Comparison of ENCODE assay signal across 12 mouse cellular contexts in the genomic region with DNA sequence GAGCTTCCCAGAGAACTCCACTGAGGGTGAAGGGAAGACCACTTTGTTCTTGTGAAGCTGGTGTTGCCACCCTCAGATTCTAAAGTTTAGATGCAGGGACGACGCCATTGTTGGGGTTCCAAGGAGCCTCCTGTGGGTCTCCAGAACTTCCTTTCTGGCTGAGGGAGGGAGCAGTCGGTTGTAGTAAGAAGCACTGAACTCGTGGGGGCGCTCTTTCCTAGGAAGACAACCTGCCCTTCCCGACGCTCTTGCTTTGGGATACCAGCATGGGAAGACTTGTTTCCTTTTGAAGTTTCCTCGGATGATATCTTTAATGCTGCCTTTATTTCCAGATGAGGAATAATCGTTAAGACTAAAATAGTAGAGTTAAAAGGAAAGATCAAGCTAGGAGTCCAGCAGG. TPM values are rescaled to one million over a fixed set of nuclear protein-coding genes. Genes with fewer than 3 reads are reported as not detected.
DNase-seq lines count a peak whose midpoint lies in the region; ATAC-seq and TF ChIP-seq lines count a peak whose summit lies in the region.
"Not testable (repeated sequence)": the region's sequence is repeated elsewhere in the genome, so short reads cannot be mapped to it uniquely, and the experiment has no call there.
"Had no signal": no experiment of that assay in that cellular context is flagged by ENCODE, and none has a peak within 500 bp of the region (broad histone marks: within the 10 kb centered on the region; RNA-seq: fewer than 3 reads in every experiment).

No protein-coding gene starts in this region.

- TF ChIP-seq CTCF in heart, postnatal 0 days (IDR thresholded peaks at IDR 0.05; ENCODE audit: low read depth), result peak; percentile 36; the same call in 1 of the 2 replicates

- H3K9me3 ChIP-seq in forebrain, embryonic 11.5 days (ENCODE audit: control insufficient read depth, low read length); heart, postnatal 0 days (replicated peaks; ENCODE audit: control insufficient read depth, low read length); limb, embryonic 11.5 days (ENCODE audit: control insufficient read depth, low read length); stomach, embryonic 16.5 days (replicated peaks; ENCODE audit: control insufficient read depth, low read length): not testable (repeated sequence)

- H3K27ac ChIP-seq in forebrain, embryonic 11.5 days (ENCODE audit: low read depth, low read length); heart, postnatal 0 days (ENCODE audit: low read depth); limb, embryonic 11.5 days (replicated peaks; ENCODE audit: low read depth, low read length); stomach, embryonic 16.5 days (ENCODE audit: low read length): not testable (repeated sequence)

- ATAC-seq in forebrain, embryonic 11.5 days (replicated peaks; ENCODE audit: low FRiP score); heart, postnatal 0 days (ENCODE audit: insufficient read depth, low read depth); limb, embryonic 11.5 days (ENCODE audit: insufficient number of reproducible peaks, low FRiP score, low TSS enrichment, low read depth); stomach, embryonic 16.5 days (ENCODE audit: insufficient read depth, low FRiP score): not testable (repeated sequence)
- ATAC-seq in megakaryocyte-erythroid progenitor cell, adult 5-6 weeks (replicated peaks; ENCODE audit: low FRiP score, low TSS enrichment, poor library complexity, severe bottlenecking), result 0 out of 2 replicates have a peak, but pooled peaks have one; percentile 22

- H3K4me3 ChIP-seq in forebrain, embryonic 11.5 days (ENCODE audit: low read depth, low read length); heart, postnatal 0 days (ENCODE audit: low read depth, low read length); limb, embryonic 11.5 days (ENCODE audit: low read depth, low read length); stomach, embryonic 16.5 days (replicated peaks; ENCODE audit: low read length): not testable (repeated sequence)

- peak; percentile 36 for DNase-seq in CD4-positive, CD25-positive, alpha-beta regulatory T cell, adult 2 months (ENCODE audit: low read depth, low spot score)
- DNase-seq in c-Kit-positive CD71-positive TER-119-positive erythroid progenitor cells, embryonic 14.5 days (ENCODE audit: low spot score), result peak; percentile 2
- DNase-seq in forebrain, embryonic 11.5 days (ENCODE audit: low spot score), result peak; percentile 64
- DNase-seq in heart, postnatal 0 days (ENCODE audit: low spot score), result peak; percentile 11
- peak; percentile 74 to 77 for DNase-seq in kidney, postnatal 25 days
- DNase-seq in limb, embryonic 11.5 days (ENCODE audit: low spot score), result peak; percentile 46

- H3K36me3 ChIP-seq in forebrain, embryonic 11.5 days (ENCODE audit: control insufficient read depth, insufficient read depth, low read length); heart, postnatal 0 days (replicated peaks; ENCODE audit: control insufficient read depth, insufficient read depth, low read length); limb, embryonic 11.5 days (ENCODE audit: control insufficient read depth, insufficient read depth, low read length); stomach, embryonic 16.5 days (ENCODE audit: control insufficient read depth, insufficient read depth, low read length): not testable (repeated sequence)

- WGBS in forebrain, embryonic 11.5 days, result 25% methylated on average over 8 of the region's 9 CpGs
- WGBS in heart, postnatal 0 days, result 19% methylated on average over 8 of the region's 9 CpGs
- WGBS in limb, embryonic 11.5 days, result 24% methylated on average over 8 of the region's 9 CpGs
- 23% methylated on average over 8 of the region's 9 CpGs for WGBS in stomach, embryonic 16.5 days

- H3K27me3 ChIP-seq in forebrain, embryonic 11.5 days (ENCODE audit: control insufficient read depth, insufficient read depth, low read length); heart, postnatal 0 days (ENCODE audit: control insufficient read depth, insufficient read depth, low read length); limb, embryonic 11.5 days (ENCODE audit: control insufficient read depth, insufficient read depth, low read length); stomach, embryonic 16.5 days (ENCODE audit: control insufficient read depth, insufficient read depth, low read length): not testable (repeated sequence)

- not testable (repeated sequence) for H3K4me2 ChIP-seq in forebrain, embryonic 11.5 days (ENCODE audit: low read depth, low read length, severe bottlenecking); limb, embryonic 11.5 days (ENCODE audit: low read depth, severe bottlenecking)
- peak overlapping the region; percentile 18; the same call in 1 of the 2 replicates for H3K4me2 ChIP-seq in heart, postnatal 0 days (ENCODE audit: low read depth, low read length)
- H3K4me2 ChIP-seq in stomach, embryonic 16.5 days (ENCODE audit: low read depth, low read length), result peak overlapping the region; percentile 34; the same call in 1 of the 2 replicates

- H3K4me1 ChIP-seq in forebrain, embryonic 11.5 days (replicated peaks; ENCODE audit: control insufficient read depth, insufficient read depth, low read length); heart, postnatal 0 days (ENCODE audit: control insufficient read depth, insufficient read depth); limb, embryonic 11.5 days (ENCODE audit: control insufficient read depth, insufficient read depth, low read length); stomach, embryonic 16.5 days (ENCODE audit: control insufficient read depth, insufficient read depth, low read length): not testable (repeated sequence)

- not testable (repeated sequence) for H3K9ac ChIP-seq in forebrain, embryonic 11.5 days (ENCODE audit: low read length); heart, postnatal 0 days (replicated peaks; ENCODE audit: low read depth, low read length); limb, embryonic 11.5 days (ENCODE audit: low read length); stomach, embryonic 16.5 days (ENCODE audit: low read length)

- TF ChIP-seq EP300 in heart, postnatal 0 days (IDR thresholded peaks at IDR 0.05; ENCODE audit: low read depth), result not testable (repeated sequence)

RNA-seq across cellular contexts. Expression of a gene that starts 4.9 kb away (rescaled TPM):
- polyA plus RNA-seq in forebrain, embryonic 11.5 days (2014; fragmentation: Nextera tagmentation; extraction: Ambion mirVana), result not detected in 2 replicates
- not detected in 2 replicates for total RNA-seq in heart, postnatal 0 days (2014; rRNA removed; ENCODE audit: low replicate concordance)
- not detected in 2 replicates for polyA plus RNA-seq in heart, postnatal 0 days (2015; fragmentation: Nextera tagmentation; extraction: Ambion mirVana)
- not detected in 2 replicates for polyA plus RNA-seq in limb, embryonic 11.5 days (2014; fragmentation: Nextera tagmentation; extraction: Ambion mirVana)
- not detected in 2 replicates for total RNA-seq in megakaryocyte-erythroid progenitor cell, adult 5-6 weeks (2014; fragmentation: Nextera tagmentation)
- not detected in 2 replicates for total RNA-seq in megakaryocyte-erythroid progenitor cell, adult 5-6 weeks (2017)
- 0.67 and 0.94 TPM in 2 replicates for polyA plus RNA-seq in stomach, embryonic 16.5 days (2015; fragmentation: Nextera tagmentation; extraction: Ambion mirVana)
- polyA plus RNA-seq: forebrain, embryonic 12.5 days; hindbrain, embryonic 13.5 days; macrophage; neural tube, embryonic 15.5 days had no signal

RNA-seq across cellular contexts. Expression of a gene that starts 16.1 kb away (rescaled TPM):
- polyA plus RNA-seq in forebrain, embryonic 11.5 days (2014; fragmentation: Nextera tagmentation; extraction: Ambion mirVana), result not detected in 2 replicates
- total RNA-seq in heart, postnatal 0 days (2014; rRNA removed; ENCODE audit: low replicate concordance), result not detected in 2 replicates
- not detected in 2 replicates for polyA plus RNA-seq in heart, postnatal 0 days (2015; fragmentation: Nextera tagmentation; extraction: Ambion mirVana)
- not detected in 2 replicates for polyA plus RNA-seq in limb, embryonic 11.5 days (2014; fragmentation: Nextera tagmentation; extraction: Ambion mirVana)
- total RNA-seq in megakaryocyte-erythroid progenitor cell, adult 5-6 weeks (2014; fragmentation: Nextera tagmentation), result not detected in 2 replicates
- not detected in 2 replicates for total RNA-seq in megakaryocyte-erythroid progenitor cell, adult 5-6 weeks (2017)
- polyA plus RNA-seq in stomach, embryonic 16.5 days (2015; fragmentation: Nextera tagmentation; extraction: Ambion mirVana), result not detected in 2 replicates
- polyA plus RNA-seq: forebrain, embryonic 12.5 days; macrophage had no signal

RNA-seq across cellular contexts. Expression of a gene that starts 16.1 kb away (rescaled TPM):
- polyA plus RNA-seq in forebrain, embryonic 11.5 days (2014; fragmentation: Nextera tagmentation; extraction: Ambion mirVana), result not detected in 2 replicates
- not detected in 2 replicates for total RNA-seq in heart, postnatal 0 days (2014; rRNA removed; ENCODE audit: low replicate concordance)
- not detected in 2 replicates for polyA plus RNA-seq in heart, postnatal 0 days (2015; fragmentation: Nextera tagmentation; extraction: Ambion mirVana)
- polyA plus RNA-seq in limb, embryonic 11.5 days (2014; fragmentation: Nextera tagmentation; extraction: Ambion mirVana), result not detected in 2 replicates
- total RNA-seq in megakaryocyte-erythroid progenitor cell, adult 5-6 weeks (2014; fragmentation: Nextera tagmentation), result not detected in 2 replicates
- not detected in 2 replicates for total RNA-seq in megakaryocyte-erythroid progenitor cell, adult 5-6 weeks (2017)
- not detected in 2 replicates for polyA plus RNA-seq in stomach, embryonic 16.5 days (2015; fragmentation: Nextera tagmentation; extraction: Ambion mirVana)
- polyA plus RNA-seq: forebrain, embryonic 12.5 days; hindbrain, embryonic 13.5 days; macrophage; neural tube, embryonic 15.5 days had no signal

RNA-seq across cellular contexts. Expression of a gene that starts 32.1 kb away (rescaled TPM):
- not detected in 2 replicates for polyA plus RNA-seq in forebrain, embryonic 11.5 days (2014; fragmentation: Nextera tagmentation; extraction: Ambion mirVana)
- not detected in 2 replicates for total RNA-seq in heart, postnatal 0 days (2014; rRNA removed; ENCODE audit: low replicate concordance)
- not detected in 2 replicates for polyA plus RNA-seq in heart, postnatal 0 days (2015; fragmentation: Nextera tagmentation; extraction: Ambion mirVana)
- polyA plus RNA-seq in limb, embryonic 11.5 days (2014; fragmentation: Nextera tagmentation; extraction: Ambion mirVana), result not detected in 2 replicates
- total RNA-seq in megakaryocyte-erythroid progenitor cell, adult 5-6 weeks (2014; fragmentation: Nextera tagmentation), result not detected in 2 replicates
- total RNA-seq in megakaryocyte-erythroid progenitor cell, adult 5-6 weeks (2017), result not detected in 2 replicates
- polyA plus RNA-seq in stomach, embryonic 16.5 days (2015; fragmentation: Nextera tagmentation; extraction: Ambion mirVana), result 0.04 TPM in 1 of 2 replicates, not detected in the other
- polyA plus RNA-seq: forebrain, embryonic 12.5 days; hindbrain, embryonic 13.5 days; macrophage; neural tube, embryonic 15.5 days had no signal

Comparison
In these comparisons a context has a peak if more than half of its experiments do, and no peak if none do; other contexts are left out.
1. DNase-seq: peak in every context shown above with its lines; median percentile 76 in kidney, postnatal 25 days; 64 in forebrain, embryonic 11.5 days; 46 in limb, embryonic 11.5 days; 36 in CD4-positive, CD25-positive, alpha-beta regulatory T cell, adult 2 months; 11 in heart, postnatal 0 days; 2 in c-Kit-positive CD71-positive TER-119-positive erythroid progenitor cells, embryonic 14.5 days.